Mouse (Mus musculus) monocyte, adult 5-6 weeks (primary cell): ENCODE data around the gene Scimp. TPM values are rescaled to one million over a fixed set of nuclear protein-coding genes. Genes with fewer than 3 reads are reported as not detected.

ENCODE experiments used
- ATAC-seq: fragments of 153-309, 156-312 bp; replicated peaks from 2 replicates; pipeline ENCODE4 v1.8.0; 2017; ENCODE audit warnings: mild to moderate bottlenecking; ENCODE audit not compliant: low TSS enrichment, insufficient number of reproducible peaks, severe bottlenecking, poor library complexity, low FRiP score
- total RNA-seq: library from RNA; stranded (forward); fragments of 200-1000, 200-491, 200-594 nt; gene quantifications from 3 replicates; pipeline ENCODE4 v1.2.3, GENCODE M21; 2017

Scimp gene
- total RNA-seq, 1 experiment from 2014 or later = 25.6 TPM

GRCm38 (mm10) chr11:70742581-70743459 lies 69.6 kb downstream of the Scimp start:
- ATAC-seq = no peak

GRCm38 (mm10) chr11:70742117-70742516 lies 70.3 kb downstream of the Scimp start:
- ATAC-seq = no peak

GRCm38 (mm10) chr11:70741603-70742002 lies 70.8 kb downstream of the Scimp start:
- no peak for ATAC-seq

Other genes with a start within 250 kb of the Scimp start
- gene Mink1, start 249.7 kb downstream of the Scimp start, total RNA-seq = 50.8 to 81.3 TPM (median 55.8 TPM) in 3 replicates
- not detected in 3 replicates for gene 4930544D05Rik, start 196.7 kb downstream of the Scimp start, total RNA-seq
- 2.1 to 17.4 TPM (median 5.5 TPM) in 3 replicates for gene Chrne, start 193.4 kb downstream of the Scimp start, total RNA-seq
- gene Gp1ba, start 173.5 kb downstream of the Scimp start, total RNA-seq = 0.57 to 3.3 TPM in 2 of 3 replicates, not detected in the other
- gene Rnf167, start 165.4 kb downstream of the Scimp start, total RNA-seq = 89.4 to 129 TPM (median 90.9 TPM) in 3 replicates
- gene Slc25a11, start 165.1 kb downstream of the Scimp start, total RNA-seq = 41.1 to 62.6 TPM (median 43.5 TPM) in 3 replicates
- gene Pfn1, start 157.9 kb downstream of the Scimp start, total RNA-seq = 527 to 871 TPM (median 568 TPM) in 3 replicates
- 236 to 452 TPM (median 414 TPM) in 3 replicates for gene Eno3, start 155.4 kb downstream of the Scimp start, total RNA-seq
- gene Spag7, start 143.2 kb downstream of the Scimp start, total RNA-seq = 49.1 to 78.2 TPM (median 76.7 TPM) in 3 replicates
- 8.9 to 20.6 TPM (median 15.7 TPM) in 3 replicates for gene Camta2, start 124.5 kb downstream of the Scimp start, total RNA-seq
- 0.53 TPM in 1 of 3 replicates, not detected in the others for gene Inca1, start 112.4 kb downstream of the Scimp start, total RNA-seq
- 27.3 to 30.6 TPM (median 30.3 TPM) in 3 replicates for gene Kif1c, start 112.0 kb downstream of the Scimp start, total RNA-seq
- gene Zfp3, start 48.4 kb downstream of the Scimp start, total RNA-seq = 2.1 to 6.5 TPM (median 2.1 TPM) in 3 replicates
- gene Rabep1, start 32.2 kb upstream of the Scimp start, total RNA-seq = 69.4 to 95.6 TPM (median 71.4 TPM) in 3 replicates
- gene Nup88, start 157.4 kb upstream of the Scimp start, total RNA-seq = 106 to 142 TPM (median 106 TPM) in 3 replicates
- 29.9 to 45.3 TPM (median 38.3 TPM) in 3 replicates for gene Rpain, start 157.6 kb upstream of the Scimp start, total RNA-seq
- gene C1qbp, start 170.4 kb upstream of the Scimp start, total RNA-seq = 7.7 to 23.8 TPM (median 11.4 TPM) in 3 replicates
- gene Dhx33, start 191.9 kb upstream of the Scimp start, total RNA-seq = 11.4 to 25.4 TPM (median 19.8 TPM) in 3 replicates
- gene Mis12, start 207.0 kb upstream of the Scimp start, total RNA-seq = 11.7 to 25.6 TPM (median 16.2 TPM) in 3 replicates
- gene Derl2, start 207.3 kb upstream of the Scimp start, total RNA-seq = 33.0 to 43.9 TPM (median 42.5 TPM) in 3 replicates
- 1.1 TPM in 1 of 3 replicates, not detected in the others for gene 6330403K07Rik, start 220.9 kb upstream of the Scimp start, total RNA-seq